Mouse (Mus musculus) megakaryocyte progenitor cell, adult 5-6 weeks (primary cell): ENCODE measurements around the gene Palm3. TPM values are rescaled to one million over a fixed set of nuclear protein-coding genes. Genes with fewer than 3 reads are reported as not detected.
"Not testable (repeated sequence)": the region's sequence is repeated elsewhere in the genome, so short reads cannot be mapped to it uniquely, and the experiment has no call there.

Experiments
- ATAC-seq: replicated peaks from 2 replicates; pipeline ENCODE4 v1.8.0; 2016; ENCODE audit warnings: mild to moderate bottlenecking, moderate TSS enrichment, inconsistent platforms; ENCODE audit not compliant: poor library complexity
- total RNA-seq, 2 experiments: library from RNA; stranded (forward) in 1 of 2; stranded (reverse) in 1 of 2; fragments of 157-497, 149-512 nt in 1 of 2; fragments of 200-1000 nt in 1 of 2; gene quantifications; 2 replicates each; pipeline versions ENCODE4 v1.2.3 to v1.2.4; 2015 to 2017

Palm3 gene
- total RNA-seq, 2 experiments from 2014 or later, result not detected

DNA sequence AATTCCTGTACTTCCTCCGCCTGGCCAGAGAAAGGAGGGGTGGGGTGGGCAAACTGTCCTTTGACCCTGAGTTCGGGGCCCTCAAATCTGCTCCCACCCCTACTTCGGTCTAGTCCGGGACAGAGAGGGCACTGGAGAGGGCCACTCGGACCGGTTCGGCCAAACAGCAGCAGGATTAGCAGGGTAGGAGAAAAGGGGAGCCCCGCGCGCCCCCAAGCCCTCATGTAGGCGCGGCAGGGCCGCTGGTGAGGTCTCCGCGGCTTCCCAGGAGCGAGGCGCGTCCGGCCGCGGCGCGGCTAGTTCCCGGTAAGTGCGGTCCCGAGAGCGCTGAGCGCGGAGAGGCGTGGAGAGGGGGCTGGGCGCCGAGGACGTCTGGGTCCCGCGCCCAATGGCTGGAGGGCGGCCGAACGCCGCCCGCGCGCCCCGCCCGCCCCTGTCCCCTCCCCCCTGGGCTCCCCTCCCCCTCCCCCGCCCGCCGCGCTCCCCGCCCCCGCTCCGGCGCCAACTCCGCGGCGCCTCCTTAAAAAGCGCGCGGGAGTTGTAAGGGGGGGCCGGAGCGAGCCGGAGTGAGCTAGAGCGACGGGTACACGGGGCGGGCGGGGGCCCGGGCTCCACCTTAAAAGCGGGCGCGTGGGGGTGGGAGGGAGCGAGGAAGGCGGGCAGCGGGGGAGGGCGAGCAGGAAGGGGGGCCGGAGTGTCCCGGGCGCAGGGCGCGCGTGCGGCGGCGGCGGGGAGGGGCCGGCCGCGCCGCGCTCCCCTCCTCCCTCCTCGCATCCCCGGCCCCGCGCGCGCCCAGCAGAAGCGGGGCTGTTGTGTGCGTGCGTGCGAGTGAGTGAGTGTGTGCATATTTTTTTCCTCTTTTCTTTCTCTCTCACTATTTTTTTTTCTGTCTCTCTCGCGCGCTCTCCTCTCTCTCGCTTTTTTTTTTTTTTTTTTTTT, 24.4 kb upstream of the Palm3 start:
- peak; percentile 74 for ATAC-seq

DNA sequence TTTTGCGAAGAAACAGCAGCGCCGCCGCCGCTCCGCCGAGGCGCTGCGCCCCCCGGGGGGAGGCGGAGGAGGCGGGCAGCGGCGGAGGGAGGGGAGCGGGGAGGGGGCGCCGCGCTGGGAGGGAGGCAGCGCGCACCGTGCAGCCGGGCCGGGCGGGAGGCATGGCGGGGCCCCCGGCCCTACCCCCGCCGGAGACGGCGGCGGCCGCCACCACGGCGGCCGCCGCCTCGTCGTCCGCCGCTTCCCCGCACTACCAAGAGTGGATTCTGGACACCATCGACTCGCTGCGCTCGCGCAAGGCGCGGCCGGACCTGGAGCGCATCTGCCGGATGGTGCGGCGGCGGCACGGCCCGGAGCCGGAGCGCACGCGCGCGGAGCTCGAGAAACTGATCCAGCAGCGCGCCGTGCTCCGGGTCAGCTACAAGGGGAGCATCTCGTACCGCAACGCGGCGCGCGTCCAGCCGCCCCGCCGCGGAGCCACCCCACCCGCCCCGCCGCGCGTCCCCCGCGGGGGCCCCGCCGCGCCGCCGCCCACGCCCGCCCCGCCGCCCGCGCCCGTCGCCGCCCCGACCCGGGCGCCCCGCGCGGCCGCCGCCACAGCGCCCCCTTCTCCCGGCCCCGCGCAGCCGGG, 23.6 kb upstream of the Palm3 start, which contains the start of gene Samd1:
Samd1 (plus strand) TSS at position 162 of the 631 bp plus-strand sequence.
- no peak for ATAC-seq

DNA sequence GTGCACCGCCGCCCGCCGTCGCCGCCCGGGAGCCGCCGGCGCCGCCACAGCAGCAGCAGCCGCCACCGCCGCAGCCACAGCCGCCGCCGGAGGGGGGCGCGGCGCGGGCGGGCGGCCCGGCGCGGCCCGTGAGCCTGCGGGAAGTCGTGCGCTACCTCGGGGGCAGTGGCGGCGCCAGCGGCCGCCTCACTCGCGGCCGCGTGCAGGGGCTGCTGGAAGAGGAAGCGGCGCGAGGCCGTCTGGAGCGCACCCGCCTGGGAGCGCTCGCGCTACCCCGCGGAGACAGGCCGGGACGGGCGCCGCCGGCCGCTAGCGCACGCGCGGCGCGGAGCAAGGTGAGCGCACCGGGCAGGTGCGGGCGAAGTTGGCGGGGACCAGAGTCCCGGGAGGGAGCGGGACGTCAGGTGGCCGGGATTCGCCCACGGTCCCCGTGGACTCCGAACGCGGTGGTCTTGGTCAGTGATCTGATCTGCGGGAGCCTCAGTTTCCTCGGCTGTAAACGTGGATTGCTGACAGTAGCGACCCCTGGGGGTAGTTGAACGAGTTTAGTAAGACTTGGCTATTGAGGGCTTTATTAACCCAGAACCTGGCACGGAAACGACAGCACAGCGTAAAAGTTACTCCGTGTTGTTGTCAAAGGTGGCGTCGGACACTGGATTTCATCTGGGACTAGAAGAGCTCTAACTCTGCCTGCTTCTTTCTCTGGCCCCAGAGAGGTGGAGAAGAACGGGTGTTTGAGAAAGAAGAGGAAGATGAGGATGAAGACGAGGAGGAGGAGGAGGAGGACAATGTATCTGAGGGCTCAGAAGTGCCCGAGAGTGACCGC, 22.8 kb upstream of the Palm3 start:
- peak; percentile 35 for ATAC-seq

DNA sequence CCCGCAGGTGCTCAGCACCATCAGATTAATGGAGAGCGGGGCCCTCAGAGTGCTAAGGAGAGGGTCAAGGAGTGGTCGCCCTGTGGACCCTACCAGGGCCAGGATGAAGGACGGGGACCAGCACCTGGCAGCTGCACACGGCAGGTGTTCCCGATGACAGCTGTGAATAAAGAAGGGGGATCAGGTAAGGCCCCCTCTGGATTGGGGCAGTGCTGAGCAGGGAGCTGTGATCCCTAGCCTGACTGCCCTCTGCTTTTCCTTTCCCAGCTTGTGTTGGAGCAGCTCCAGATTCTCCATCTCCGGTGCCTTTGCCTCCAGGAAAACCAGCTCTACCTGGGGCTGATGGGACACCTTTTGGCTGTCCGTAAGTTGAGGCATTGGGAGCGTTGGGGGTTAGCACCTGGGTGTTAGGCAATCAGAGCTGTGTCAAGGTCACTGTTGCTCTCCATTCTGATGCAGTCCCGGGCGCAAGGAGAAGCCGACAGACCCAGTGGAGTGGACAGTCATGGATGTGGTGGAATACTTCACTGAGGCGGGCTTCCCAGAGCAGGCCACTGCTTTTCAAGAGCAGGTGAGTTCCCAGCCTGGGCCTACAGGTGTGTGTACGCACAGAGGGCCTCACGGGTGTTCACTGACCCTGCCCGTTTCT, 22.1 kb upstream of the Palm3 start:
- no peak for ATAC-seq

DNA sequence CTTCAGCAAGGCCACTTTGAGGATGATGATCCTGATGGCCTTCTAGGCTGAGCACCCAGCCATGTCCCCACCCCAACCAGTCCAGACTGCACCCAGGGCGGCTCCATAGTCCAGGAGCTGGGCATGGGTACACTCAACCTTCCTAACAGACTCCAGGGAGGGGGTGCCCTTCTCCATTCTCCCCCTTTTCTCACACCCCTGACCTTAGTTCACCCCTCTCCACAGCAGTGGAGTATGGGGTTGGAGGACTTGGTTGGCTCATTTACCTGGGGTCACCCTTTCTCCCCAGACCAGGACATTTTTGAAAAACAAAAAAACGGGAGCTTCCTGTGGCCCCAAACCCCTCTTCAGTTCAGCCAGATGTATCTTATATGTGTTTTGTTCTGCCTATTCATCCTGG, 21.4 kb upstream of the Palm3 start:
- no peak for ATAC-seq

DNA sequence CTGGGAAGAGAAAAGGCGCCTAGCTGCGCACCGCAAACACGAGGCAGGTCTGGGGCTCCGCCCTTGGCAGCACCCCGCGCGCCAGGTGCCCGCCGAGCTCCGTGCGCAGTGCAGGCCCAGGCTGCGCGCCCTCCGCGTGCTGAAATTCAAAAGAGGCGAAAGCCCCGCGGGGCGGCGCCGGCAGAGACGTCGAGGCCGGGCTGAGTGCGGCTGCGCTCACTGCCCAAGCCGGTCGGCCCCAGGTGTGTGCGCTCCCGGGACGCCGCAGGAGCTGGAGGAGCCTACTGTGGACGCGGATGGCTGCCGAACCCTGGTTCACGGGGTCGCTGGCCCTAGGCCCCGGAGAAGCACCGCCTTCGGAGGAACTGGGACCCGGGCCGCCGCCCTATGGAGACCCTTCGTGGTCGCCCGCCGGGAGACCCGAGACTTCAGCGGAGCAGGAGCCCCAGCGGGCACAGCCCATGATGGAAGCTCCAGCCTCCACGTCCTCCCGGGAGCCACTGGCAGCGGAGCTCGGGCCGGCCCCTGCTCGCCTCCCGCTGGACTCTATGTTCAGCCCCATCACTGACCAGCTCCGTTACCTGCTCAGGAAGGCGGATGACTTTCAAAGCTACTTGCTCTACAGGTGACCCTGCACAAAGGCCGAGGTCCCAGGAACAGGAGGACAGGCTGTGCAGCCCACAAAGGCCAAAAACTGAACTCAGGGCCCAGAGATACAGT, 19.8 kb upstream of the Palm3 start, which contains the start of gene 1700067K01Rik:
1700067K01Rik (plus strand) TSS at position 222 of the 720 bp plus-strand sequence.
- ATAC-seq, result no peak

DNA sequence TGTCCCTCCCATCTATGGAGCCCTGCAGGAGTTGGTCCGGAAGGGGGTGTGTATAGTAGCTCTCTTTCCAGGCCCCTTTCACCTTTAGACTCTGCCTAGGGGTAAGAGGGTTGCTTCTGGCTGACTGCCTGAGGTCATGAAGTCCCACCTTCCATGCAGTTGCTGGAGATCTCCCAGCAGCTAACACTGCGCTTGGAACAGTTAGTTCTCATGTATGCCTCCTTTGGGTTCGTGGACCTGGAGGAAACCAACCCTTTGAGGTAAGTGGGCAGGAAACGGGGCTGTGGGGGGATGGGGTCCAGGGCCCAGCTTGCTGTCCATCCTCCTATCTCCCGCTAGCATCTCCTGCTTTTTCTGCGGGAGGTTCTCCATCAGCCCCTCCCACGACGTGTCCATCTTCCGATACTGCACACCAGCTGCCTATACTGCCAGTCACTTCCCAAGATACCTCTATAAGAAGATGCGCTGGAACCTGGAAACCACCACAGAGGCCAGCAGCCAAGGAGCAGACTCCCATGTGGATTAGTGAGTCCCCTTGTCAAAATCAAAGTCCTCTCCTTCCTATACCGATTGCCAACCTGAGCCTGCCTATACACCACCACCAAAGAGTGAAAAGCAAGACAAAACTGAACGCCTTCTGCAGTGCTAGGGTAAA, 18.2 kb upstream of the Palm3 start:
- ATAC-seq, result no peak

DNA sequence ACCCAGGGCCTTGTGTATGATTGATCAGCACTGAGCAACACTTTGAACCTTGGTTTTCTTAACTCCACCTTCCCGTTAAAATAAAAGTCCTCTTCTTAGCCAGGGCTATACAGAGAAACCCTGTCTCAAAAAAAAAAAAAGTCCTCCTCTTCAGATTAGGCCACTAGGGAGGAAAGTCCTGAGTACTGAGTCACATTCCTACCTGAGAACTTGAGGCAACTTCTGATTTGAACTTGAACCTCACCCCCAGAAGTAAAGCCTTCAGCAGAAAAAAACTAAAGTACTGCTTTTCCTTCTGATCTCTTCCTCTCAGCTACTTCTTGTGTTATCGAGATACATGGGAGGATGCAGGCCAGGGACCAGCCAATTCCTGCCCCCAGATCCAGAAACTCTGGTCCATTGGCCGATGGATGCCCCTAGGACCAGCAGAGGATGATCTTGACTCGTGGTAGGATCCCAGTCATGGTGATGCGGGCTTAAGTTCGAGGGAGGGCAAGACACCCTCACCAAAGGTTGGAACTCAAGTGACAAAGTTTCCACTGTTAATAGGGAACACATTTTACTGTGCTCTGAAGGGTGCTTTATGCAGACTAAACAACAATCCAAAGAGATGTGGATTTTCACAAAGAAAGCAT, 17.5 kb upstream of the Palm3 start:
- ATAC-seq, result no peak

DNA sequence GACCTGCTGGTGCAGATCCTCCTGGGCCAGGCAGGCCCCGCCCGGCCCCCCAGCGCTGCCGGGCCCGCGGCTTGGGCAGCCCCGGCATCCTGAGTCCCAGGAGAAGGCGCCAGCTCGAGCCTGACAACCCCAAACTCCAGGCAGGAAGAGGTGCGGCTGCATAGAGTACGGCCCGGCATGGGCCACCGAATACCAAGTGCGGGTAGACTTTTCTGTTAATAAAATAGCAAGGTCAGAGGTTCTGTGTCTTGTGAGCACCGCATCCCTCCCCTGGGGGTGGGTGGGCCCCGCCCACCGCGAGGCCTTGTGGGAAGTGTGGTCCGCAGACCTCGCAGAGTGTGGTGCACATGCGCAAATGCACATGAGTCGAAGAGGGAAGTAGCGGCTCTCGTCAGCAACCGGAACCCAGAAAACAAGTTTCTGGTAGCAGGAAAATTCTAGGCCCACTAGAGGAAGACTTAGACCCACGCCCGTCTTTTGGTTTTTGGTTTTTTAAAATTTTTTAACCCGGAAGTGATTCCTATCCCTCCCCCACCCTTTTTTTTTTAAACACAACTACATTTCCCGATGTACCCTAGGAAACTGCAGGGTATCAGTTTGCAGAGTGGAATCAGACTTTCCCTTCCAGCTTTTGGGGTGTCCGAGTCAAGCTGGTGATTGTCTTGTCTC, 16.6 kb upstream of the Palm3 start:
- peak; percentile 99 for ATAC-seq

DNA sequence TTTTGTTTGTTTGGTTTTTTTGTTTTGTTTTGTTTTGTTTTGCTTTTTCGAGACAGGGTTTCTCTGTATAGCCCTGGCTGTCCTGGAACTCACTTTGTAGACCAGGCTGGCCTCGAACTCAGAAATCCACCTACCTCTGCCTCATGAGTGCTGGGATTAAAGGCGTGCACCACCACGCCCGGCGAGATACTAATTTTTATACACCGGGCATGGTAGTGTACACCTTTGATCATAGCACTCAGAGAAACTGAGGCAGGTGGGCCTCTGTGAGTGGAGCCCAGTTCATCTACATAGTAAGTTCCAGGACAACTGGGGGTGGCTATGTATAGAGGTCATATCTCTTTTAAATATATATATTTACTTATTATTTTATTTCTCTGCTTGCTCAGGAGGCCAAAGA, 15.8 kb upstream of the Palm3 start:
- not testable (repeated sequence) for ATAC-seq

DNA sequence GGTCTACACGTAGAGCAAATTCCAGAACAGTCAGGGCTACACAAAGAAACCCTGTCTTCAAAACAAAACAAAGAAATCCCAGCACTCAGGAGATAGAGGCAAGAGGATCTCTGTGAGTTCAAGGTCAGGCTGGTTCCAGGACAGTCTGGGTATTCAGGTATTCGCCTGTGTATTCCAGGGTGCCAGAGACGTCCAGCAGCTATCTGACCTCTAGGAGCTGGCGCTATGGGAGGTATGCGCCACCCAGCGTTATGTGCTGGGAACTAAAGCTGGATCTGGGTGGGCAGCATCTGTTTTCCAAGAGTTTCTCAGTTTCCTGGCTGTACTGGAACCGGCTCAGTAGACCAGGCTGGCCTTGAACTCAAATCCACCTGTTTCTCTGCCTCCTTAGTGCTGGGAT, 12.9 kb upstream of the Palm3 start:
- ATAC-seq, result no peak

DNA sequence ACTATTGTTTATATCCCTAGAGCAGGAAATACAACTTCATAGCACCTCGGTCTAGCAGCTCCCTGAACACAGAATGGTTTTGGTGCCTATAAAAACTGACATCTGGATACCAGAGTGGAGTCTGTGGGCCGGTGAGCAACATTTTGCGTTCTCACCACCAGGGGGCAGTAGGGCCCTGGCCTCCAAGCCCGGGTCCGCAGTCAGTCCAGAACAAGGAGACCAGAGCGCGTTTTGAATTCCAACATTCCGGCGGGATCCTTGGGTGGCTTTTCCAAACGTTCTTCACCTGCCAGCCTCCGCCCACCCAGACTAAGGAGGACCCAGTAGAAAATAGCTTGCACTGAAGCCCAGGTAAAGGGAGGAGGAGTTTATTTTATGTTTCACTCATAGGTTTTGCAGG, 11.4 kb upstream of the Palm3 start:
- peak; percentile 80 for ATAC-seq

DNA sequence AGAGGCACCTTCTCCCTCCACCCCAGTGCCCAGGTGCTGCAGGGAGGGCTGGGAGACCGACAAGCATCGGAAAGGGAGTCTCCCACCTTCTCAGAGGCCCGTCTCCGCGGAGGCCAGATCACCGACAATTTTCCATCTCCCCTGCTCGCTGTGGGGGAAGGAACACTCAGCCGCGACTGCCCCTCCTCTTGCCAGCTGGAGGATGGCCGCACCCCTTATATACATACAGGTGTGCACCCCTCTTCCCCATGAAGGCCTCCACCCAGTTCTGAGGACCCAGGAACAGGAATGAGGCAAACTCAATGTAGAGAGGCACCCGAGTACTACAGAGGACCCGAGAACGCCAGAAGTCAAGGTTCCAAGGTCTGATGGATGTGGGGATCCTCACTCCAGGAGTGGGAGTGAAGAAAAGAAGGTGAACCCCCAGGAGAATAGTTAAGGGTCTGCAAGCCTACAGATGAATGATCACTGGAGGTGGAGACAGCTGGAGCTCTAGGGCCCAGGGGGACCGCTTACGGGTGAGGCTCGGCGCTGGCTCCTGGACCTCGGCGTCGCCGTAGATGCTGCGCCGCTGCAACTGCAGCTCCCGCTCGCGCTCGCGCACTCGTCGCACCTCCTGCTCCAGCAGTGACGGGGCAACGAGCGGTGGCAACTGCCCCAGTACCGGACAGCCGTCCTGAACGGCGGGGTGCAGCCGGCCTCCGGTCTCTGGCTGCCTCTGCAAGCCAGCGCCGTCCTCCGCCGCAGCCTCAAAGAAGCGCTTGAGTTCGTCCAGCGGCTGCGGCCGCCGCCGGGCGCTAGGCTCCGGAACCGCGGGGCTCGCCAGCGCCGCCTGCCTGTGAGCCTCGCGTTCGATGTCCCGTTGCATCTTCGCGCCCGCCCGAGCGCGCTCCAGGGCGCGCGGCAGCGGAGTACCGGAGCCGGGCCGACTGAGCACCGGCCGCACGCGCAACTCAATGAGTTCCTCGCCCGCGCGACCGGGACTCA, 10.4 kb upstream of the Palm3 start:
- ATAC-seq, result peak; percentile 75

DNA sequence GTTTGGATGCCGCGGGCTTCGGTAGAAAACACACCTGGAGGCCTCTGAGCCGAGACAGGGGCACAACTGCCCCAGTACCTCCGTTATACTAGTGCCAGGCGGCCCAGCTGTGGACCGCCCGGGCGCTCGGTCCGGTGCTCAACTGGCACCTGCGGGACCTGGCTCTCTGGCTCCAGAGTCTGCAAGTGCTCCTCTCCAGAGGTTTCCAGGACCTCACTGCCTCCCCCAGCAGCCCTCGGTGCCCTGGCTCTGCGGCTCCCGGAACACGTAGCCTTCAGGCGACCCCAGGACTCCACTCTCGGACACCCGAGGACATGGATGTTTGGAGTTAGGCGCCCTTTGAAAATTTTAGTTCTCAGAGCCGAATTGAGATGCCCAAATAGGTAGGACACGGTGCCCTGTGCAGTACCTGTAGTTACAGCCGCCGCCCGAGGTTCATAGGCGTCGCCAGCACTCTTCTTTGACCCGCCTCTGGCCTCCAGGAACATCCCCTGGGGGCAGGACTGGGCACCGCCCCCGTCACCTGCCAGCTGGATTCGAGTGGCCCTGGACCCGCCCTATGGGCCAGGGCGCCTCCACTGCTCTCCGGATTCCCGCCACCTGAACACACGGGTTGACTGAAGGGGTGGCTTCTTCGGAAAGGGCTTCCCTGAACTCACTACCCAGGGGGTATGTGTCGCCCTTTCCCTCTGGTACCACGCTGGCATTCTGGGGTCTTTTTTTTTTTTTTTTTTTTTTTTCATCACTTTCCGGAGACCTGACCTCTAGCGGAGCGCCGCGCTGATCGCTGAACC, 9.4 kb upstream of the Palm3 start, which contains the start of gene 2210011C24Rik:
2210011C24Rik (minus strand) TSS at position 467 of the 794 bp plus-strand sequence.
- peak; percentile 36 for ATAC-seq

DNA sequence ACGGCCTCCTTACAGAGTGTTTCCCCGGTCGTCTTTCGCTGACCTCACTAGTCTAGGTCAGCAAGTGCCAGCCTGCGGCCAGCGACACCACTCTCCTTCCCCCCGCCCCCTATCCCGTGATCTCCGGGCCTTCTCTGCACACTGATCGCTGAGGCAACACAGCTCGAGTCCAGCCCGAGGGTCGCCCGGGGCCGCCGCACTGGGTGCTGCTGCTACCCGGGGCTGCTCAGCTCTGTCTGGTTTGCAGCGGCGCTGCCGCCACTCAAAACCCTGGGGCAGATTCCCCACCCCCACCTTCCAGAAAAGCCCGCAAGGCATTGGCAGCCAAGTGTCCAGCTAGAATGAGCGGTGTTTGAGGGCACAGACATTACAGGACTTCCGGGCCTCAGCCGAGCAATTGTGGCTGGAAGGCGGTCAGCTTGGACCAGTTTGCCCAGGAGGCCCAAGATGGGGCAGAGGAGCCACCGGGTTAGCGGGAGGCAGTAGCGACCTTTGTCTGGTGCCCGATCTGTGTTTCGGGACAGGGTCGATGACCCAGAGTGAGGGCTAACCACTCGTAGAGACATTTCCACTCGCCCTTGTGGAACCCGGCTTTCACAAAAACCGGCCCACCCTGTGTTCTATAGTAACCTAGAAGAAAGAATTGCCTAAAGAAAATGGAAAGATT, 8.6 kb upstream of the Palm3 start:
- ATAC-seq, result 0 out of 2 replicates have a peak, but pooled peaks have one; percentile 5

DNA sequence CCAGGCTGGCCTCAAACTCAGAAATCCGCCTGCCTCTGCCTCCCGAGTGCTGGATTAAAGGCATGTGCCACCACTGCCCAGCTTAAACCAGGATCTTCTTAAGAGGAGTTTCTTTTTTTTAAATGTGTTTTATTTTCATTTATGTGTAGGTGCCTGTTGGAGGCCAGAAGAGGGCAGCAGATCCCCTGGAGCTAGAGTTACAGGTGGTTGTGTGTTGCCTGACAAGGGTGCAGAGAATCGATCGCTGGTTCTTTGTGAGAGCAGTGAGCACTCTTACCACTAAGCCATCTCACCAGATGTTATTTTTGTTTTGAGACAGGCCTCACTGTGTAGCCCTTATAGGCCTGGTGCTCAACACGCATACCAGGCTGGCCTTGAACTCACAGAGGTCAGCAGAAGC, 5.4 kb upstream of the Palm3 start:
- ATAC-seq, result no peak
